Mouse (Mus musculus) cerebellum, adult 2 months (tissue): ENCODE results near the gene Tdp2. TPM values are rescaled to one million over a fixed set of nuclear protein-coding genes. Genes with fewer than 3 reads are reported as not detected.
"Not testable (repeated sequence)": the region's sequence is repeated elsewhere in the genome, so short reads cannot be mapped to it uniquely, and the experiment has no call there.

ENCODE experiments used
- DNase-seq, 2 experiments: peaks; one replicate each; pipeline ENCODE4 v3.0.0; 2021
- H3K27ac ChIP-seq: fragments of 200-500 bp; 2 replicates; pipeline ENCODE4 v1.5.1; 2012; ENCODE audit warnings: low read length, control low read depth, inconsistent platforms; ENCODE audit not compliant: insufficient read depth
- H3K27me3 ChIP-seq: fragments of 200-500 bp; 2 replicates; pipeline ENCODE4 v1.6.1; 2012; ENCODE audit warnings: inconsistent platforms, mild to moderate bottlenecking, low read length, moderate library complexity; ENCODE audit not compliant: control insufficient read depth, insufficient read depth
- H3K4me1 ChIP-seq: fragments of 200-500 bp; 2 replicates; pipeline ENCODE4 v1.6.1; 2011; ENCODE audit warnings: low read length; ENCODE audit not compliant: control insufficient read depth, insufficient read depth
- H3K4me3 ChIP-seq: fragments of 200-500 bp; replicated peaks from 2 replicates; pipeline ENCODE3; 2011; ENCODE audit warnings: mild to moderate bottlenecking, low read depth, low read length, control low read depth; ENCODE audit not compliant: insufficient read depth
- CTCF ChIP-seq: fragments of 200-500 bp; IDR thresholded peaks from 2 replicates; pipeline ENCODE4 v1.5.1; 2011; ENCODE audit warnings: low read depth, mild to moderate bottlenecking, control low read depth, low read length, moderate library complexity, borderline replicate concordance; ENCODE audit not compliant: insufficient read depth
- POLR2A ChIP-seq: fragments of 200-500 bp; IDR thresholded peaks from 2 replicates; pipeline ENCODE4 v1.6.1; 2011; ENCODE audit warnings: low read length, control low read depth, borderline replicate concordance; ENCODE audit not compliant: insufficient read depth
- WGBS: fragments of 180-500 bp; shearing (Covaris S2); methylation state at CpG from one replicate; pipeline ENCODE4 v1.1.7; 2018; 5-methylcytosine and 5-hydroxymethylcytosine counted together
- polyA plus RNA-seq: library from polyadenylated mRNA; depleted of rRNA; stranded (reverse); fragments of >200 nt; gene quantifications from 2 replicates; pipeline ENCODE4 v1.2.3, GENCODE M21; 2012

Tdp2 gene
- polyA plus RNA-seq, 1 experiment, result 43.4 TPM

DNA sequence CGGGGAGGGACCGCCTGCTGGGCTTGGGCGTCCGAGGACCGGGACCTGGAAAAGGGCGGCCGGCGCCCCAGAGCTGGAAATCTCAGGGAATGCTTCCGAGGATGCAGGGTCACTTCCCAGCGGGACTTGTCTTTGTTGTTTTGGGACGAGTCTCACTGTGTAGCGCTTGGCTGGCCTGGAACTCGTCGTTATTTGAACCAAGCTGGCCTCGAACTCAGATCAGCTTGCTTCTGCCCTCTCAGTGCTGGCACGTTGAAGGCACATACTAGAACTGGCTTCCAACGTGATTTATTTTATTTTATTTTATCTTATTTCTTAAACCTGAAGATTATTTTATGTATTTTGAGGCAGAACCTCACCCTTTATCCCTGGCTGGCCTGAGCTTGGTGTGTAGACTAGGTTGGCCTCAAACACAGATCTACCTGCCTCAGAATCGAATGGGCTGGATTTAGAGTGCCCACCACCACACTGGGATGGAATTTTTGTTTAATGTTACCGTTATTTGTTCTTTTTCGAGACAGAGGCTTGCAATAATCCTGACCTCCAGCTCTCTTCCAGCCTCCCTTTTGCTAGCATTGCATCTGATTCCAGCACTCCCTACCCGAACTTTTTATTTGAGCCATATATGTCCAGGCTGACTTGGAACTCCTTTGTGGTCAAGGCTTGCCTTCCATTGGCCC, 792 bp downstream of the Tdp2 start:
- TF ChIP-seq POLR2A (no peak), CTCF (no peak)
- WGBS, result 2% methylated on average over 21 of the region's 21 CpGs
- Histone ChIP-seq H3K4me3 (peak overlapping the region; percentile 81), H3K27ac (peak overlapping the region; percentile 31), H3K4me1 (peaks cover 2% of the 10 kb centered on the region; the same call in 1 of the 2 replicates), H3K27me3 (no peaks in the 10 kb centered on the region)
- DNase-seq, result no peak

DNA sequence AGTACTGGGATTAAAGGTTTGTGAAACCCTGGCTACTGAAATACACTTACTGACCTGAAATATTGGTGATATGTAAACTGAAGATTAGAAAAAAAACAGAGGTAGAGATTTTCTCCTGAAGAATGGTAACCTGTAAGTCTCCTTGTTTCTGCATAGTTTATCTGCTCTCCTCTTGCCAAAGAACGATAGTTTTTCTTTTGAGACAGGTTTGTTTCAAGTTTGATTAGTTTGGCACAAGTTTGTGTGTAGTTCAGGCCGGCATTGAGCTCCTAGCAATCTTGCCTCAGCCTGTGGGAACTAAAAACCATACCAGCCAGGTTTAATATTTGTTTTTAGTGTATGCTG, 1.3 kb downstream of the Tdp2 start:
- DNase-seq, result no peak
- H3K27me3 ChIP-seq, result no peaks in the 10 kb centered on the region
- H3K4me1 ChIP-seq, result peaks cover 2% of the 10 kb centered on the region; the same call in 1 of the 2 replicates
- H3K4me3 ChIP-seq, result peak overlapping the region; percentile 81
- 9% methylated on average over 2 of the region's 2 CpGs for WGBS
- no peak overlapping the region for H3K27ac ChIP-seq
- no peak for TF ChIP-seq POLR2A
- no peak for TF ChIP-seq CTCF

DNA sequence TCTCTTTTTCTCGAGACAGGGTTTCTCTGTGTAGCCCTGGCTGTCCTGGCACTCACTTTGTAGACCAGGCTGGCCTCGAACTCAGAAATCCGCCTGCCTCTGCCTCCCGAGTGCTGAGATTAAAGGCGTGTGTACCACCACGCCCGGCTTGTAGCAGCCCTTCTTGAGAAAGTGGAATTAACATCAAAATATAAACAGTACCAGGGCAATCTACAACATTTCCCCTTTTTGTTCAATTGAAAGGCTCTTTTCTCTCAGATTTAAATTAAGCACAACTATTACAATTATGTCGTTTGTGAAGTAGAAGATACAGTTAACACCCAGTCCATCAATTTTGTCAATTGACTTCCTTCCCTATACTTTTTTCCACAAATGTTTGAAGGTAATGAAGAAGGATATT, 6.3 kb downstream of the Tdp2 start:
- H3K27ac ChIP-seq, H3K27me3 ChIP-seq, H3K4me3 ChIP-seq, DNase-seq, H3K4me1 ChIP-seq: not testable (repeated sequence)
- WGBS, result 94% methylated on average over 8 of the region's 8 CpGs

DNA sequence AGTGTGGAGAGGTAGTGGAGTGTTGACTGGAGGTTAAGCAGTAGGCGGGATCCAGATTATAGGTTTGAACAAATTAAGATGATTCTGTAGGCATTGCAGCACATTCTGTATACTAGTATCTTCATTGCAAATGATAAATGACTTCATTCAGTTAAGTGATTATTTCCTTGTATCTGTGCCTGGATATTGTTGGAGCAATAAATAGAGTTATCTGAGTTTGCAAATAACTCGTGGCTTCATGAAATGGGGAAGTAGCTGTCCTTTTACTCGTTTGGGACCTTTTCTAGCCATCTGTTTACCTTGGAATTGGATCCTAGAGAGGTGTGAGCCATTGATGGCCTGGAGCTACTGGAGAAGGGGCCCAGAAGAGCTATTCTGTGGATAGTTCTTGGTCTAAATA, 8.4 kb downstream of the Tdp2 start:
- 45% methylated on average over 3 of the region's 3 CpGs for WGBS
- DNase-seq, result no peak
- no peak for TF ChIP-seq POLR2A
- no peak for TF ChIP-seq CTCF
- Histone ChIP-seq H3K4me1 (no peaks in the 10 kb centered on the region), H3K27ac (no peak overlapping the region), H3K4me3 (no peak overlapping the region), H3K27me3 (no peaks in the 10 kb centered on the region)

DNA sequence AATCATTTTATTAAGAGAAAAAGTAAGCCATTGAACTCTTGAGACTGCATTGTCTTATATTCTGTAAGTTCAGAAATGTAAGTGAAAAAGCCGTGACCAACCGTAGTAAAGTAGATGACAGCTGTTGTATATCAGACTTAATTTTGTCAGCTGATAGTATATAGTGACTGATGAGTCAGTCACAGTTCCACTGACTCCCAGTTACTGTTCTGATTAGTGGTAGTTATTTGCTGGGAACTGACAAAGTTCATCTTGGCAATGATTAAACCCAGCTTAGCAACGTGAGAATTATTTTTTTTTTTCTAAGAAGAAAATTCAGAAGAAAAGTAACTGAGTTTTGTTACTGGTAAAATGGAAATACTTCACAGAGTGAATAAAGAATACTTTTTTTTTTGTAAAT, 10.2 kb downstream of the Tdp2 start:
- H3K4me1 ChIP-seq, result no peaks in the 10 kb centered on the region
- TF ChIP-seq CTCF, result no peak
- no peak for TF ChIP-seq POLR2A
- no peaks in the 10 kb centered on the region for H3K27me3 ChIP-seq
- no peak overlapping the region for H3K4me3 ChIP-seq
- 86% methylated on average over 3 of the region's 3 CpGs for WGBS
- H3K27ac ChIP-seq, result no peak overlapping the region
- DNase-seq, result no peak

DNA sequence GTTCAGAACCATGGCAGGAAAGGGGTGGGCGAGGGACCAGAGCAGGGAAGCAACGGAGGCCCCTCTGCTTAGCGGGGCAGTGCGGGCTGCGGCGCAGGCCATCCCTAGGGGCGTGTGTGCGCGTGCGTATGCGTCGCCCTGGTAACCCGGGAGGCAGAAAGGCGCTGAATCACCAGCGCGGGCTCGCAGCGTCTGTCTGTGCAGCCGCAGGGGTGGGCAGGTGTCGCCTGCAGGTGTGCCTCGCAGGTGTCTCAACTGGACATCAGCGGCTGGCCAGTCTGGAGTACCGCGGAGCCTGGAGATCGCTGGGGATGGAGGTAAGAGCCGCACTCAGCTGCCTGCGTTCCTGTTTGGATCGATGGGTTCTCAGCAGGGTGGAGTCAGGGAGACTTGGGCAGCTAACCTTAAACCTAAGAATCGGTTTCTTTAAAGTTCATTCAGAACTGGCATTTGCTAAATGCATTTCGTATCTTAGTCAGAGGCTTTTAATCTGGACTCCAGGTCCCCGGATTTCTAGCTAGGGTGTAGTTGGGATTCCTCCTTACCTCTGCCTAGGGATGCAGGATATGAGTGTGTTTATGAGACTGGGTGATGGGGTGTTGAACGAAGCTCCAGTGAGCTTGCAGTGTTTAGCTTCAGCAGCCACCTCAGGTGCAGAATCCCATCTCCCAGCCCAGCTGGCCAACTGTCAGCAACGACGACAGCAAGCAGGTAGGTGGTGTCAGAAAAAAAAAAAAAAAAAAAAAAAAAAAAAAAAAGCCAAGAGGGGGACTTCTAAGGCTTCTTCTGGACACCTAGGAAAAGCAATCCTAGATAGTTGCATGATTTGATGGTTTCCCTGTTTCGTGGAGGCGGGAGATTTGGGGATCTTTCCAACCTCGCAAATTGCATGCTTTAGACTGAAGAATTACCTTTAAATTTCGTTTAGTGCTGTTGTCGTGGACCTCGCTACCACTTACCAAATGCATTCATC, 13.8 kb downstream of the Tdp2 start, which contains the start of gene D130043K22Rik:
Gene D130043K22Rik (plus strand): TSS at position 153 of the 973 bp plus-strand sequence.
- peak; percentile 72 to 79 for DNase-seq
- Histone ChIP-seq H3K4me1 (no peaks in the 10 kb centered on the region), H3K4me3 (peak within 1 kb of the TSS; percentile 72), H3K27ac (no peak within 1 kb of the TSS), H3K27me3 (no peaks in the 10 kb centered on the region)
- 10% methylated on average over 40 of the region's 40 CpGs for WGBS
- TF ChIP-seq POLR2A (0 out of 2 replicates have a peak, but pooled peaks have one; percentile 12), CTCF (no peak)

DNA sequence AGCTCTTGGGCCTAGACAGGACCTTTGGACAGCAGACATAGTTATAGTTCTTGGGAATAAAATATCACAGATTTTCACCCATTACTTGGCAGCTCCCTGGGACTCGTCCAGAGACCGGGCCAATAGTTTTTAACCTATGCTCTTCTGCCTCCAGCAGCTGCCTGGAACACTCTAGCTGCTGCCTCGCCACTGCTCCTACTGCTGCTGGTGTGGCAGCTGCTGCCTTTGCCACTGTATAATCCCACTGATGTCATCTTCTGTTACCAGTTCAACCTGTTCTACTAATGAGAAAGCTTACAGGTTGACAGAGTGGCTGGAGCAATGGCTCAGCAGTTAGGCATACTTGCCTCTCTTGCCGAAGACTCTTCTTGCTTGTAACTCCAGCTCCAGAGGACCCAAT, 17.8 kb downstream of the Tdp2 start:
- 67% methylated on average over 4 of the region's 4 CpGs for WGBS
- H3K27ac ChIP-seq, result no peak overlapping the region
- no peak overlapping the region for H3K4me3 ChIP-seq
- no peaks in the 10 kb centered on the region for H3K27me3 ChIP-seq
- TF ChIP-seq POLR2A (no peak), CTCF (no peak)
- H3K4me1 ChIP-seq, result no peaks in the 10 kb centered on the region
- DNase-seq, result no peak

DNA sequence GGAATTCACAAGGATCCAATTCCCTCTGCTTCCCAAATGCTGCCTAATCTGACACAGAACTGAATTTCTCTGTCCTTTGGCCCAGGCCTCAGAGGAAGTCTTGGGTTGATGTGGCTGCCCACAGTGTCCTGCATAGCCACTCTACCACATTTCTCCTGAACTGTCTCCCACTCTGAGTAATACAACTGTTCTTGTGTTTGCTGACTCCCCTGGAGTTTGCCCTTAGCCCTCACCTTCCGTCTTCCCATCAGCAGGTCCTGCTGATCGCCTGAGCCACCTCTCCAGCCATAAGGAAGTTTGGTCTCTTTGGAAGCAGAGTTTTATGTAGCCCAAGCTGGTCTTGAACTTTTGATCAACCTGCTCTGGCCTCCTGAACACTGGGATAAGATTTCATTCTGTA, 20.5 kb downstream of the Tdp2 start:
- Histone ChIP-seq H3K4me3 (no peak overlapping the region), H3K4me1 (no peaks in the 10 kb centered on the region), H3K27me3 (no peaks in the 10 kb centered on the region), H3K27ac (no peak overlapping the region)
- TF ChIP-seq CTCF (no peak), POLR2A (no peak)
- WGBS, result 85% methylated on average over 2 of the region's 2 CpGs
- DNase-seq, result no peak
